Mouse (Mus musculus): ENCODE results near the gene Ifna12. TPM values are rescaled to one million over a fixed set of nuclear protein-coding genes. Genes with fewer than 3 reads are reported as not detected.

Ifna12 gene
- not detected for total RNA-seq (2023)

GRCm38 (mm10) chr4:88603276-88603675, at the start of gene Ifna12:
Gene Ifna12 (minus strand): TSS chr4:88603376.

DNA sequence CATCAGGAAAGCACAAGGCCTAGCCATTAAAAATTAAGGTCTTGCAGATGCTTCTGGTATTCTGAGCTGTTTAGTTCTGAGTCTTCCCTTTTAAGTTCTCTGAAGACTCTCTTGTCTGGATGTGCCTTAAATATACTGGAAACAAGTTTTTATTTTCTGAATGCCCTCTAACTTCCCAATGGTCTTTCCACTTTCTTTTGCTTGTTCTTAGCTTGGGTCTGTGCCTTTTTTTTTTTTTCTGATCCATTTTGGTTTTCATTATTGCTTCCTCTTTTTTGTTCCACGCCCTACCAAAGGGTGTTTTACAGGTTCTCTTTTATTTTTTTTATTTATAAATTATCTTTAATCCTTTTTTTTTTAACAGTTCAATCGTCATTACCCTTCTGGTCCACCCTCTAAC, 41.2 kb upstream of the Ifna12 start, which contains the start of gene Ifna13:
Gene Ifna13, minus strand, starts transcription at position 101 of the 400 bp plus-strand sequence.

DNA sequence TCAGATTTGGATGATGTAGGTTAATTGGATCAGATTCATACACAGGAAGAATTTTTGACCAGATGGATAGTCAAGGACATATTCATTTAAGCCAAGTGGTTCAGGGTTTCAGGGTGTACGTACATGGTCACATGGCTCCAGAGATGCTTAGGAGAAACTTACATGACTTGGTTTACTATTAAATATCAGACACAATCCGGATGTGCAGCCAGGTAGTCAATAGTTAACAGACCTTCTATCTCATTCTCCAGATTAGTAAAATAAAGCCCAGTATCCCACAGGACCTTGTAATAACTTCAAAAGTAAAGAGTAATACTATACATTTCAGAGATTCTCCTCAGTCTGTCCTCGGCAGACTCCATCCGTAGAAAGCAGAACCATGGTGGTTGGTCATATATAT, 31.1 kb upstream of the Ifna12 start, which contains the start of gene C87499:
Gene C87499, minus strand, starts transcription at position 101 of the 400 bp plus-strand sequence.

DNA sequence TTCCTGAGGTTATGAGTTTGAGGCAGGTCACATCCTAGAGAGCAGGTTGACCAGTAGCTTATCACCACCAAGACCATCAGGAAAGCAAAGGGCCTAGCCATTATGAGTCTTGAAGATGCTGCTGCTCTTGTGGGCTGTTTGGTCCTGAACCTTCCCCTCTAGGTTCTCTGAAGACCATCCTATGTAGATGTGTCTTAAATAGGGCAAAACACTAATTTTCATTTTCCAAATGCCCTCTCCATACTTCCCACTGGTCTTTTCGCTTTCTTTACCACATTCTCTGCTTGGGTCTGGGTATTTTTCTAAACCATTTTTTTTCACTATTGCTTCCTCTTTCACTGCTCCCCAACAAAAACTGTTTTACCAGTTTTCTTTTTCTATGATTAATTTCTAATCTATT, 10.9 kb downstream of the Ifna12 start, which contains the start of gene Ifna9:
Gene Ifna9, minus strand, starts transcription at position 101 of the 400 bp plus-strand sequence.

DNA sequence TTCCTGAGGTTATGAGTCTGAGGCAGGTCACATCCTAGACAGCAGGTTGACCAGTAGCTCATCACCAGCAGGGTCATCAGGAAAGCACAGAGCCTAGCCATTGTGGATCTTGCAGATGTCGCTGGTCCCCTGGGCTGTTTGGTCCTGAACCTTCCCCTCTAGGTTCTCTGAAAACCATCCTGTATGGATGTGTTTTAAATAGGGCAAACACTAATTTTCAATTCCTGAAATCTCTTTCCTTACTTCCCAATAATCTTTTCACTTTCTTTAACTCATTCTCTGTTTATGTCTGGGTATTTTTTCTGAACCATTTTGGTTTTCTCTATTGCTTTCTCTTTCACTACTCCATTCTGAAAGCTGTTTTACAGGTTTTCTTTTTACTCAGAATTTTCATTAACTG, 31.5 kb downstream of the Ifna12 start, which contains the start of gene Ifna14:
Gene Ifna14, minus strand, starts transcription at position 101 of the 400 bp plus-strand sequence.

GRCm38 (mm10) chr4:88558145-88558544, 45.0 kb downstream of the Ifna12 start, which contains the start of gene Ifna15:
Gene Ifna15 (minus strand): TSS chr4:88558245.

Other genes with a start within 250 kb of the Ifna12 start
- 0.24 TPM for gene Hacd4, start 164.4 kb downstream of the Ifna12 start, total RNA-seq (2023)
- not detected for gene Ifnb1, start 80.6 kb downstream of the Ifna12 start, total RNA-seq (2023)
- not detected for gene Ifna15, start 45.1 kb downstream of the Ifna12 start, total RNA-seq (2023)
- not detected for gene Ifna14, start 31.6 kb downstream of the Ifna12 start, total RNA-seq (2023)
- not detected for gene Ifna9, start 11.0 kb downstream of the Ifna12 start, total RNA-seq (2023)
- not detected for gene C87499, start 31.0 kb upstream of the Ifna12 start, total RNA-seq (2023)
- gene Ifna13, start 41.1 kb upstream of the Ifna12 start, total RNA-seq (2023): not detected
- gene Ifna16, start 73.5 kb upstream of the Ifna12 start, total RNA-seq (2023): not detected
- not detected for gene Ifna2, start 80.5 kb upstream of the Ifna12 start, total RNA-seq (2023)
- gene Ifnab, start 88.0 kb upstream of the Ifna12 start, total RNA-seq (2023): not detected
- 1.4 TPM for gene Gm26566, start 118.4 kb upstream of the Ifna12 start, total RNA-seq (2023)
- gene Klhl9, start 119.1 kb upstream of the Ifna12 start, total RNA-seq (2023): 38.7 TPM
- not detected for gene Gm13271, start 151.5 kb upstream of the Ifna12 start, total RNA-seq (2023)
- gene Gm13283, start 156.7 kb upstream of the Ifna12 start, total RNA-seq (2023): not detected
- gene Gm13290, start 170.5 kb upstream of the Ifna12 start, total RNA-seq (2023): not detected
- not detected for gene Gm13289, start 173.5 kb upstream of the Ifna12 start, total RNA-seq (2023)
- gene Gm13272, start 176.5 kb upstream of the Ifna12 start, total RNA-seq (2023): not detected
- not detected for gene Ifnz, start 178.8 kb upstream of the Ifna12 start, total RNA-seq (2023)
- gene Gm13276, start 182.3 kb upstream of the Ifna12 start, total RNA-seq (2023): not detected
- not detected for gene Gm13277, start 185.3 kb upstream of the Ifna12 start, total RNA-seq (2023)
- gene Gm13278, start 188.2 kb upstream of the Ifna12 start, total RNA-seq (2023): not detected
- gene Gm13275, start 191.1 kb upstream of the Ifna12 start, total RNA-seq (2023): not detected
- not detected for gene Gm13279, start 194.0 kb upstream of the Ifna12 start, total RNA-seq (2023)
- not detected for gene Gm13285, start 196.3 kb upstream of the Ifna12 start, total RNA-seq (2023)
- gene Gm13287, start 199.9 kb upstream of the Ifna12 start, total RNA-seq (2023): not detected
- not detected for gene Gm13288, start 202.2 kb upstream of the Ifna12 start, total RNA-seq (2023)
- gene Ifna7, start 212.9 kb upstream of the Ifna12 start, total RNA-seq (2023): not detected
- gene Ifna11, start 216.6 kb upstream of the Ifna12 start, total RNA-seq (2023): not detected
- not detected for gene Ifna6, start 224.0 kb upstream of the Ifna12 start, total RNA-seq (2023)
- not detected for gene Ifna5, start 232.1 kb upstream of the Ifna12 start, total RNA-seq (2023)
- gene Ifna4, start 238.5 kb upstream of the Ifna12 start, total RNA-seq (2023): not detected
- not detected for gene Ifna1, start 246.7 kb upstream of the Ifna12 start, total RNA-seq (2023)